Mouse (Mus musculus) C2C12 (cell line): ENCODE measurements at regions not wholly inside any gene's neighbourhood (a gene's known extent, or its start where the extent isn't known, plus 50 kb on each side); places are given as distances from the start of the nearest gene placed in this dataset.
A peak's percentile ranks its signal among the peaks of the same experiment; 100 is the strongest.

Experiments
- H3K27me3 ChIP-seq: one replicate; pipeline ENCODE4 v1.6.1; 2011; ENCODE audit not compliant: control insufficient read depth, insufficient read depth, insufficient read length
- H3K36me3 ChIP-seq: one replicate; pipeline ENCODE4 v1.6.1; 2011; ENCODE audit not compliant: control insufficient read depth, insufficient read depth
- H3K4me3 ChIP-seq: one replicate; pipeline ENCODE4 v1.5.1; 2011; ENCODE audit warnings: mild to moderate bottlenecking, control low read depth; ENCODE audit not compliant: poor library complexity, insufficient read depth, severe bottlenecking
- H3K79me2 ChIP-seq: one replicate; pipeline ENCODE4 v1.6.1; 2011; ENCODE audit not compliant: control insufficient read depth, insufficient read depth
- H3K79me3 ChIP-seq: one replicate; pipeline ENCODE4 v1.6.1; 2011; ENCODE audit warnings: low read depth, control low read depth
- H3ac ChIP-seq: one replicate; pipeline ENCODE3; 2011; ENCODE audit warnings: low read depth; ENCODE audit not compliant: control insufficient read depth, insufficient read length
- CEBPB ChIP-seq: IDR thresholded peaks from one replicate; pipeline ENCODE4 v1.6.1; 2011; ENCODE audit warnings: low read depth, mild to moderate bottlenecking, control low read depth, moderate library complexity
- CTCF ChIP-seq: IDR thresholded peaks from one replicate; pipeline ENCODE4 v1.5.1; 2011; ENCODE audit not compliant: control insufficient read depth, insufficient read depth, insufficient read length
- FOSL1 ChIP-seq: IDR thresholded peaks from one replicate; pipeline ENCODE4 v1.8.0; 2011; ENCODE audit warnings: mild to moderate bottlenecking, low read length; ENCODE audit not compliant: poor library complexity, insufficient read depth, severe bottlenecking
- MAX ChIP-seq: IDR thresholded peaks from one replicate; pipeline ENCODE4 v1.6.1; 2011; ENCODE audit warnings: mild to moderate bottlenecking, control low read depth
- MYOD1 ChIP-seq: IDR thresholded peaks from one replicate; pipeline ENCODE4 v1.6.1; 2011; ENCODE audit warnings: low read depth; ENCODE audit not compliant: control insufficient read depth, insufficient read length
- MYOG ChIP-seq: IDR thresholded peaks from one replicate; pipeline ENCODE4 v1.6.1; 2011; ENCODE audit not compliant: control insufficient read depth, insufficient read length; ENCODE audit errors: extremely low read depth
- USF1 ChIP-seq: IDR thresholded peaks from one replicate; pipeline ENCODE4 v1.6.1; 2011; ENCODE audit warnings: low read depth, mild to moderate bottlenecking, control low read depth, moderate library complexity

DNA sequence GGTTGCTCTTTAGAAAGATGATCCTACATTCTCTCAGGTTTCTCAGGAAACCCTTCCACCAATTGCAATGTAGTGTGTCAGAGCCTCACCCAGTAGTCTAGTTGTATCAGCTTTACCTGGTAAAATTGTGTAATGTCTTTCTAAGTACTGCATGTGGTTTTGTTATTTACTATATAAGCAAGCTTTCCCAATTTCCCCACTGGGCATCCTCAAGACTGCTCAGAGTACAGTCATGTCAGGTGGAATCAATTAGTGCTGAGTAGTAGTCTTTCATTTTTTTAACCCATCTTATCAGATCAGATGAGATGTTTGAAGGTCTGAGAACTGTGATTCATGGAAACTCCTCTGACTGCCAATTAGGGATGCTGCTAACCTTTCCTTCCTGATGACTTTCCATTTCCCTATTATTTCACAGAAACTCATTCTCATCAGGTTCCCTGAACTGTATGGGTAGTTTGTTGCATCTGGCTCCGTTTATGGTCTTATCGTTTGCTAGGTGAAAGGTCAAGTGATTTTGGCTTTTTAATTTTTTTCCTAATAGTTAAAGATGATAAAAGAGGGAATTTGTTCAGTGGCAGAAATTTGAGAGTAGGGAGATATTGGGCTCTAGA lies 393.6 kb upstream of the Cobl start:
- H3K79me3 ChIP-seq: no peaks in the 10 kb centered on the region

DNA sequence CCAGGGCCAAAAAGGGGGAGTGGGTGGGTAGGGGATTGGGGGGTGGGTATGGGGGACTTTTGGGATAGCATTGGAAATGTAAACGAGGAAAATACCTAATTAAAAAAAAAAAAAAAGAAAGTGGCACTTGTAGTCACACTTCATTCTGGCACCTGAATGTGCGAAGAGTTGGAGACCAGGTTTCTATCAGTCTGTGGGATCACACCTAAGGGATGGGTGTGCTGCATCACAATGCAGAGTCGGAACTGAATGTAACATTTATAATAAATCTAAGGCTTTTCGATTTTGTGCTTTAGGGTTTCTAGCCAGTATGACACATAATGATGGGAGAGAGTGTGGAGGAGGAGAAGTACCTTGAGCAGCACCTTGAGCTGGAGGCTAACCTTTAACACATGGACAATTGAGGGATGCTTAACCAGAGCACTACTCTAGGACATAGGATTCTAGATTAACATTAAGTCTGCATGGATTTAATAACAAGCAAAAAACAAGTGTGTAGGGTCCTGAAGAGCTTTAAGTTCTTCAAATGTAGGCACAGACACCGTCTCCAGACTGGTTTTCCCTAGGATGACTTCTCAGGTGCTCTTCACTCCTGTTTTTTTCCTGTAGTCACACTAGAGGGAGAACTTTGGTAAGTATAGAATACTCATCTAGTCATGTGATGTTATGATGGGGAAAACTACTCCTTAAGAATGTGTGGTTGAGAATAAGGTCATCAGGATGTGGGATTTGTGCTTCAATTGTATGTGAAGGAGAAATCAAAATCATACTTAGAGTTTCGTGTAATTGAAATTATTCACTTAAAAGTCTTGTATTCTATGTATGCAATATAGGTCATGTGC lies 392.8 kb upstream of the Cobl start:
- no peak for TF ChIP-seq MAX
- TF ChIP-seq USF1: peak; percentile 65
- H3ac ChIP-seq: no peak overlapping the region
- no peaks in the 10 kb centered on the region for H3K79me3 ChIP-seq
- H3K79me2 ChIP-seq: no peaks in the 10 kb centered on the region
- H3K36me3 ChIP-seq: no peaks in the 10 kb centered on the region
- H3K27me3 ChIP-seq: no peaks in the 10 kb centered on the region
- no peak overlapping the region for H3K4me3 ChIP-seq

More for the DNA sequence above, 393.6 kb upstream of the Cobl start:
- no peak overlapping the region for H3ac ChIP-seq
- no peaks in the 10 kb centered on the region for H3K36me3 ChIP-seq
- no peaks in the 10 kb centered on the region for H3K27me3 ChIP-seq
- no peak for TF ChIP-seq CTCF
- TF ChIP-seq MAX: no peak
- no peak for TF ChIP-seq FOSL1
- no peak for TF ChIP-seq CEBPB
- TF ChIP-seq MYOG: no peak
- no peak for TF ChIP-seq MYOD1
- no peak overlapping the region for H3K4me3 ChIP-seq
- no peaks in the 10 kb centered on the region for H3K79me2 ChIP-seq

DNA sequence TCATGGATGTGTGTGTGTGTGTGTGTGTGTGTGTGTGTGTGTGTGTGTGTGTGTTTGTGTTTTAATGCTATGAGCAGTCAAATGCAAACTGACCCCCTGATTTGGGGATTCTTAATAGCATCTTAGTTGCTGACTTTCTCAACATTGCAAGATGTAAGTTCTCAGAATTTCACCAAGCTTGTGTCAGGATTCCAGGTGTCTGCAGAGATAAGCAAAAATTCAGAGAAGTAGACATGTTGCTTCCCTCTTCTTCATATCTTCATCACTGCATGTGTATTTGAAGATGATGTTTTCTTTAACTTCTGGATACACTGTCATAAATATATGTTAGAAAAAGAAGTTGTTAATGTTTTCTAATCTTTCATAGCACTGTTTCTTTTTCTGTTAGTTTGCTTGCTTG lies 383.0 kb upstream of the Cobl start:
- Histone ChIP-seq H3K27me3 (no peaks in the 10 kb centered on the region), H3K36me3 (no peaks in the 10 kb centered on the region), H3K4me3 (no peak overlapping the region), H3K79me2 (no peaks in the 10 kb centered on the region), H3ac (no peak overlapping the region), H3K79me3 (no peaks in the 10 kb centered on the region)
- TF ChIP-seq MAX (no peak), CTCF (no peak), FOSL1 (no peak), MYOG (no peak), USF1 (no peak), MYOD1 (no peak), CEBPB (no peak)

DNA sequence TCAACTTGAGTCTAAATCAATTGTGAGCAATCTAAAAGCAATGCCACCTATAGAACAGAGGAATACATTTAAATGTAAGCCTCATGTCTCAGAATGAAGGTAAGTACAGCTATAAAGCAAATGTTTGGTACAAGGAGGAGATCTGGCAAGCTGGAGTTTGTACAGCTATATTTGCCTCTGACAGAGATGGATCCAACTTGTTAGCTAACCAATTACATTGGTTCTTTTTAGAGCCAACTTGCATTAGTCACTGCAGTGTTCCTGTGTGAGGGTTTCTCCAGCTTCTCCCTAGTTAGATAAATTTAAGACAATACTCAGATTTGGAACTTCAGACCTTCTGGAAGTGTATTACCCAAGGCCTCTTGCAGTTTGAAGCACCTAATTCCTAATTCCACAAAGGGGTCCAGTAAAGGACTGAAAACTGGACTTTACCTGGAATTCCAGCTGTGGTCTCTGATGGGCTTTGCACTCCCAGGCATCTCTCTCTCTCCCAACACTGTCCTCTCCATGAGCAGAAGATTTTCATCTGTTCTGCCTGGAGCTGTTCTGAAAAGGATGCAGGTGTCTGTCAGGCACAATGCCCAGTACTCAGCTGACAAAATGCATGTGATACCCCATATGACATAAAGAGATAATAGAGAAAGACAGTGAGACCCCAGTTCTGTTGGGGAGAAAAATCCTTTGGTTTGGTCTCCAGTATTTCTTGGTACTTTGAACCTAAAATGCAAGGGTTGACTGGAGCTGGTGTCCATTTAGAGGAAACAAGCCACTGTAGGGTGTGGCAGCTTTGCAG lies 379.1 kb upstream of the Cobl start:
- Histone ChIP-seq H3ac (no peak overlapping the region), H3K27me3 (no peaks in the 10 kb centered on the region), H3K36me3 (no peaks in the 10 kb centered on the region), H3K4me3 (no peak overlapping the region), H3K79me2 (no peaks in the 10 kb centered on the region), H3K79me3 (no peaks in the 10 kb centered on the region)
- no peak for TF ChIP-seq USF1
- TF ChIP-seq CEBPB: no peak
- no peak for TF ChIP-seq MAX
- TF ChIP-seq MYOD1: no peak
- no peak for TF ChIP-seq CTCF
- no peak for TF ChIP-seq MYOG

DNA sequence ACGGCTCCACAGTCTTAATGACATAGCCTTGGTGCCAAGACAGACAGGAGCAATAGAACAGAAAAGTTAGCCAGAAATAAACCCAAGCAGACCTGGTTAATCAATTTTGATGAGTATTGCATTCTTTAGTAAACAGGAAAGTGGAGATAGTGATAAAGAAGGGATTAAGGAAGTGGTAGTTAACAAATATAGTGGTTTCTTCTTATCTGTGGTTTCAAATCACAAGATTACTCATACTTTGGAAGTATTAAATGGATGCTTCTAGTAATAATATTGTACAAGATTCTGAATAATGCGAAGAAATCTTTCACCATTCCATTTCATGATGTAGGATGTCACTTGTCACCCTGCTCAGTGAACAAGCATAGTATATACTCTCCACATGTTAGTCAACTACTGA lies 376.6 kb upstream of the Cobl start:
- Histone ChIP-seq H3K4me3 (no peak overlapping the region), H3K79me2 (no peaks in the 10 kb centered on the region), H3K79me3 (no peaks in the 10 kb centered on the region), H3ac (no peak overlapping the region), H3K27me3 (no peaks in the 10 kb centered on the region), H3K36me3 (no peaks in the 10 kb centered on the region)
- TF ChIP-seq USF1 (no peak), CTCF (no peak), CEBPB (no peak), FOSL1 (no peak), MYOD1 (no peak), MYOG (no peak), MAX (no peak)
